Mouse (Mus musculus) induced T-regulatory cell, adult 2 months (primary cell): ENCODE data around the gene Pgghg.
"Not testable (repeated sequence)": the region's sequence is repeated elsewhere in the genome, so short reads cannot be mapped to it uniquely, and the experiment has no call there.

Experiments used
- DNase-seq: peaks from one replicate; pipeline ENCODE4 v3.0.0-alpha.2; 2012; ENCODE audit warnings: low read depth

The Pgghg gene

GRCm38 (mm10) chr7:140955758-140956555 lies 14.8 kb downstream of the Pgghg start, which contains the start of the genes Gm45717 and Ifitm2:
Gene Gm45717, minus strand, starts transcription at chr7:140955937.
Gene Ifitm2, minus strand, starts transcription at chr7:140955987.
- DNase-seq = peak; percentile 55

DNA sequence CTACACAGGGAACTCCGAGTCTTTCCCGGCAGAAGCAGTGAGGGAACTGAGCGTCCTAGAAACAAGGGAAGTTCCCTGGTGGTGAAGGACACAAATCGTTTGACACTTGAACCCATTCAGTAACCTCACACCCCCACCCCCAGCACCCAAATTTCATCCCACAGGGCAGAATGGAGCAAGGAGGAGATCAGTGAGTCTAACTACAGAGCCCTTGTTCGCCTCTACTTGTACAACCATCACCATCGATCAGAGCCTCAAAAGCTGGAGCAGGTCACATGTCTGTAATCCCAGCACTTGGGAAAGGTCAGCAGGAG lies 15.3 kb downstream of the Pgghg start:
- no peak for DNase-seq

DNA sequence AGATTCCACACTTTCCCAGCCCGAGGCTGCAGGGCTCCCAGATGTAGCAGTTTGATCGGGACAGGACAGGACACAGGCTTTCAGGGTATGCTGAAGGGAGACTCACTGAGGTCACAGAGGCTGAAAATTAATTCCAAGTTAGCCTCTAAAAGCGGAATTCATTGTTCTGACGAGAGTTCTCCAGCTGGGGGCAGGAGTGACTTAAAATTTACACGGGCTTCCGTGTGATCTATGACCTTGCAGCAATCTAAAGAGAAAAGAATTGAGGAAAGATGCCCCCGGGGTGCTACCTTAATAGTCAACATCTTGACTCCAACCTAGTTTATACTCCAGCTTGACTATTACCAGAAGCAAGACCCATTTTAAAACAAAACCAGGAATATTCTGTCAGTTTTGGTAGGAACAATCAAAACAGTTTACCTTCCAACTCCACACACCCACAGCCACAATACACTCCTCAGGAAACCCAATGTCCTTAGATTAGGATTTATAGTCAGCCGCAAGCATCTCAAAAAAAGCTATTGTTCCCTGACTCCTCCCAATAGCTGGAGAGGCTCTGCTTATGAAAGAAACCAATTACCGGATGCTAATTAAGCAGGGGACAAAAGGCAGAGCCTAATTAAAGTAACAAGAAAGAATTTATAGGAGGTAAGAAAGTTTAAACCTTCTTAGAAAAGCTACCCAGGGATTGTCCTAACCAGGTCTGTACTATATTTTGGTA lies 18.1 kb downstream of the Pgghg start:
- peak; percentile 82 for DNase-seq

DNA sequence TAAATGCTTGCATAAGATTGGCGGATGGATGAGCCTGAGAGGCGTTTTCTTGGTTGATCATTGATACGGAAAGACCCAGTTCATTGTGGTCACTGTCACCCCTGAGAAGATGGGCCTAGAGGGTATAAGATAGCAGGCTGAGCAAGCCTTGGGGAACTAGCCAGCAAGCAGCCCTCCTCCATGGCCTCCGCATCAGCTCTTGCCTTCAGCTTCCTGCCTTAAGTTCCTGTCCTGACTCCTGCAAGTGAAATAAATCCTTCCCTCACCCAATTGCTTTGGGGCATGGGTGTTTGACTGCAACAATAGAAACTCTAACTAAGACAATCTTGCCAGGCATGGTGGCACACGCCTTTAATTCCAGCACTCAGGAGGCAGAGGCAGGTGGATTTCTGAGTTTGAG lies 18.8 kb downstream of the Pgghg start:
- DNase-seq = no peak

- no peak for DNase-seq
These were observed 20.2 kb downstream of the Pgghg start for GRCm38 (mm10) chr7:140961416-140961815.

- DNase-seq = no peak
These were observed 21.5 kb downstream of the Pgghg start for GRCm38 (mm10) chr7:140962733-140963132.

GRCm38 (mm10) chr7:140966921-140967320 lies 25.7 kb downstream of the Pgghg start, which contains the start of gene Ifitm1:
Gene Ifitm1, plus strand, starts transcription at chr7:140967221.
- no peak for DNase-seq

DNA sequence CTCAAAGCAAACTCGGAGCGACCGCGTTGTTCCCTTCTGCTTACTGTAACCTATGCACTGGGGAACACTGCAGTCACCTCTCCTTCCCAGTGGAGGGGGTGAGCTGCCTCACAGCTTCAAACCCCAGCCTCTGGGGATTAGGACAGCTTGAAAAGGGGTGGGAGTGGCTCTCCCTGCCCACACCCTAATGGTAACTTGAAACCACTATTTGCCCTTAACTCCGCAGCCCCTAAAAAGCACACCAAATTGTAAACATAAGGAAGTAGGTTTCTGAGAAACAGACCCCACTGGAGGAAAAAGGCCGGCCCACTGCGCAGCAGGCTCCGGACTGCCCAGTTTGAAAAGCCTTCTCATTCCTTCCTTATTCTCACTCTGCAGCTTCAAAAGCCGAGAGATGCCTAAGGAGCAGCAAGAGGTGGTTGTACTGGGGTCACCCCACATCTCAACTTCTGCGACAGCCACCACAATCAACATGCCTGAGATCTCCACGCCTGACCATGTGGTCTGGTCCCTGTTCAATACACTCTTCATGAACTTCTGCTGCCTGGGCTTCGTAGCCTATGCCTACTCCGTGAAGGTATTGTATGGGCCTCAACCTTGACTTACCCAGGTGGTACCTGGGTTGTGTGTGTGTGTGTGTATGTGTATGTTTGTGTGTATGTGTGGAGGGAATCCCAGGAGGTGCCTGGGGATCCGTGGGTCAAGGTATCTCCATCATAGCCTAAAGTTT lies 26.8 kb downstream of the Pgghg start:
- DNase-seq = no peak

DNA sequence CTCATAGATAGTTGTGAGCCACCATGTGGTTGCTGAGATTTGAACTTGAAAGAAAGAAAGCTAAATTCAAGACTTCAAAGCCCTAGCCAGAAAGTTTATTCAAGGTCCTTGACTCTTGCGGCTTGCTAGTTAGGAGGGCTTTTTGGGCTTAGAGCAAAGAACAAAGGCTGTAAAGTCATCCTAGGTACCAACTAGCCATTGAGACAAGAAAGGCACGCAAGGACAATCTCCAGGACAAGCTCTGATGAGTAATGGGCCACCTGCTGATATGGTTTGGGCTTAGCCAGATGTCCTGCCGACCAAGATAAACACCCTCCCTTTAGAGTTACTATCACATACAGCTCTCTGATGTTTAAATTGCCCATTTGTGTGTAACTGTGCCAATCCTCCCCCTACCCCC lies 27.5 kb downstream of the Pgghg start:
- not testable (repeated sequence) for DNase-seq

DNA sequence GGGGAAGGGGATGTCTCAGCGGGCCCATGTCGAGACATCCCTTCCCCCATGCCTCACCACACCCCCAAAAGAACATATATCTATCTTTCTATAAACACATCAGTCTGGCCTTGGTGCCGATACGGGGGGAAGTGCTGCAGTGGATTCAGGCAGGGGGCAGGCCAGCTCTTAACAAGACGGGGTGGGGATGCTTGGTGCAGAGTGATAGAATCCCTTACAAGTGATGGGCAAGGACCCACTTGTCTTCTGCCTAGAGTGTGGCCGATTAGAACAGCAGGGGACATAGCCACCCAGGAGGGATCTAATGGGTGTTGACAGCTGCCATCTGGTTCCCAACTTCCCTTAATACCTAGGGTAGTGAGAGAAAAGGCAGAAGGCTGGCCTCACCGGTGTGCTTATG lies 29.7 kb downstream of the Pgghg start:
- no peak for DNase-seq

GRCm38 (mm10) chr7:140971479-140972171 lies 30.4 kb downstream of the Pgghg start:
- DNase-seq = no peak

- no peak for DNase-seq
These were observed 32.4 kb downstream of the Pgghg start for GRCm38 (mm10) chr7:140973396-140974165.

- no peak for DNase-seq
These were observed 33.7 kb downstream of the Pgghg start for GRCm38 (mm10) chr7:140974940-140975339.

DNA sequence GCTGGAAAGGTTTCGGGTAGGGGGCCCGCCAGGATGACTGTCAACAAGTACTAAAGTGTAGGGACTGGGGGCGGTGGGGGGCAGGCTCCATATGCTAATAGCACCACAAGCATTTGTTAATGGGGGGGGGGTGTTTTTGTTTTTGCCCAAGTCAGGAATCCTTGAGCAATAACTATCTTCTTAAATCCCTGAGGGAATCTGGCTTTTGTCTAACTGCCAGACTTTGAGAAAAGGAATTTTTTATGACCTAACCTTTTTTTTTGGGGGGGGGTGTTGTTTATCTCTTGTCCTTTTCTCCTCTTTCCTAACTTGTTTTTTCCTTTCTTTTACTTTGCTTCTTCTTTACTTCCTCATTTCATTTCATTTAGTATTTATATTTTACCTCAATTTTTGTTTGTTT lies 34.3 kb downstream of the Pgghg start:
- no peak for DNase-seq

DNA sequence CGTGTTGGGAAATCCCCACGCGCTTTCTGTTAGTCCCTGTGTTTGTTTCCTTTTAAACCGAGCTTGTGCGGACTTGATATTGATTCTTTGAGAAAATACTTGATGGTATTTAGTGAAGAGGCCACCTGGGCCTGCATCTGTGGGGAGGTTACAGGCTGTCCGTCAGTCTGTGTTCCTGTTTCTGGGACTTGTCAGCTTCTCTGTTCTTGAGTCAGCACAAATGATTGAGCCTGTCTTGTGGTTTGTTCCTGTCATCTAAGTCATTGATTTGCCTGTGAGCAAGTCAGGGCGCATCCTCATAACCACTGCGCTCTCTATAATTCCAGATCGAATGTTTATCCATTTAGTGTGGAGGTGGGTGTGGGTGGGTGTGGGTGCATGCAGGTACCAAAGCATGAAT lies 35.5 kb downstream of the Pgghg start:
- peak; percentile 49 for DNase-seq

DNA sequence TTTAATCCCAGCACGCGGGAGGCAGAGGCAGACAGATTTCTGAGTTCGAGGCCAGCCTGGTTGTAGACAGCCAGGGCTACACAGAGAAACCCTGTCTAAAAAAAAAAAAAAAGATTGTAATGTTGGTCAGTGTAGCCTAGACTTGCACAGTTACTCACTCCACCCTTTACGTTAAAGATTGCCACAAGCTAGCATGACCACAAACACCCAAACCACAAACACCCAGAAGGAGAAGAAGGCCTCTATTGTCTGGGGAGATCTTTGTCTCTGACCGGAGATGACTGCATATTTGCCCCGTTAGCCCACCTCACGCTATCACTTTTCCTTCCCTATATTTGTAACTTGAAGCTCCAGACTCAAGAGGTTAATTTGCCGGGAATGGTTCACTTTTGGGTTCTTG lies 40.5 kb downstream of the Pgghg start:
- peak; percentile 70 for DNase-seq

GRCm38 (mm10) chr7:140982971-140983370 lies 41.8 kb downstream of the Pgghg start:
- DNase-seq = peak; percentile 39

DNA sequence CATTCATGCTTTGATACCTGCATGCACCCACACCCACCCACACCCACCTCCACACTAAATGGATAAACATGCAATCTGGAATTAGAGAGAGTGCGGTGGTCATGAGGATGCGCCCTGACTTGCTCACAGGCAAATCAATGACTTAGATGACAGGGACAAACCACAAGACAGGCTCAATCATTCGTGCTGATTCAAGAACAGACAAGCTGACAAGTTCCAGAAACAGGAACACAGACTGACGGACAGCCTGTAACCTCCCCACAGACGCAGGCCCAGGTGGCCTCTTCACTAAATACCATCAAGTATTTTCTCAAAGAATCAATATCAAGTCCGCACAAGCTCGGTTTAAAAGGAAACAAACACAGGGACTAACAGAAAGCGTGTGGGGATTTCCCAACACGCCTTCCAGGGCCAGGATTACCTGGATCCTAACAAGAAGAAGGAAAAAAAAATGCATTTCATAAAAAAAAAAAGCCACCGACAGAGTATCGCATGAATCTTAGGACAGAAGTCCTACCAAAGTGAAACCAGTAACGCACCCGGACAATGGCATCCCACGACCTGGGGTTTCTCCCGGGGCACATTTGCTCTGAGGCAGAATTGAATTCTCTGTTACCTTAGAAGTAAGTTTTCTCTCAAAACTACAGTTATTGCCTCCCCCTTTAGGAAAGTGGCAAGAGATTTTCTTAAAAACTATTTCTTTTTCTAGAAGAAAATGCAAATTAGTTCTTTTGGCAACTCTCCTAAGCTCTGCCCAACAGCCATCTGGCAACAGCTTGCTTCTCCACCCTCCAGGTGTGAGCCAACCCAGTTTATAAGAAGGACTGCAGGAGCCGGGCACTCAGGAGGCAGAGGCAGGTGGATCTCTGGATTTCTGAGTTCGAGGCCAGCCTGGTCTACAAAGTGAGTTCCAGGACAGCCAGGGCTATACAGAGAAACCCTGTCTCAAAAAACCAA lies 46.3 kb downstream of the Pgghg start:
- peak; percentile 61 for DNase-seq

GRCm38 (mm10) chr7:140989022-140989421 lies 47.8 kb downstream of the Pgghg start:
- DNase-seq = peak; percentile 43

DNA sequence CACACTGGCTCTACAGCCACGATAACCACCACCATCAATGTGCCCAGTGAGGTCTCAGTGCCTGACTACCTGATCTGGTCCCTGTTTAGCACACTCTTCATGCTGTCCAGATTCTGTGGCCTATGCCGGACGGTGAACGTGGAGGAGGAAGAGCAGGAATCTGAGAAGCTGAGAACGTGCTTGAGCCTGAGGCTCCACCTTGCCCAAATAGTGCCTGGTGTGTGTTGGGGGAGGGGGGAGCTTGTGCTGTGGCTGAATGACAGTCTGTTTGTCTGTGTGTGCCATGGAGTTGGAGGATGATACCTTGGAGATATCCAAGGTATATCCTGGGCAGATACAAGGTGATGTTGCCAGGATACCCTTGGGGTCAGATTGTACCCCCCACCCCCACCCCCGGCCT lies 49.0 kb downstream of the Pgghg start:
- DNase-seq = peak; percentile 54
